Mouse (Mus musculus) spleen, adult 2 months (tissue): ENCODE data around the gene Arl8a. TPM values are rescaled to one million over a fixed set of nuclear protein-coding genes. Genes with fewer than 3 reads are reported as not detected.

Source experiments
- DNase-seq, 2 experiments: peaks; one replicate each; pipeline versions ENCODE4 v3.0.0 to v3.0.0-alpha.2; 2012 to 2021; ENCODE audit warnings: low spot score in 2 of 2, low read depth in 1 of 2
- H3K27ac ChIP-seq: fragments of 200-500 bp; 2 replicates; pipeline ENCODE4 v1.5.1; 2012; ENCODE audit warnings: low read length, inconsistent platforms; ENCODE audit not compliant: insufficient read depth
- H3K27me3 ChIP-seq: fragments of 200-500 bp; 2 replicates; pipeline ENCODE4 v1.6.1; 2012; ENCODE audit warnings: mild to moderate bottlenecking, moderate library complexity, low read length, inconsistent platforms; ENCODE audit not compliant: control insufficient read depth, insufficient read depth
- H3K36me3 ChIP-seq: fragments of 200-500 bp; 2 replicates; pipeline ENCODE4 v1.6.1; 2012; ENCODE audit warnings: mild to moderate bottlenecking, low read length, inconsistent platforms; ENCODE audit not compliant: control insufficient read depth, insufficient read depth
- H3K4me1 ChIP-seq: fragments of 200-500 bp; 2 replicates; pipeline ENCODE4 v1.6.1; 2011; ENCODE audit warnings: inconsistent platforms; ENCODE audit not compliant: control insufficient read depth, insufficient read depth, insufficient read length
- H3K4me3 ChIP-seq: fragments of 200-500 bp; 2 replicates; pipeline ENCODE4 v1.5.1; 2011; ENCODE audit warnings: mild to moderate bottlenecking, inconsistent platforms; ENCODE audit not compliant: insufficient read depth, insufficient read length; ENCODE audit errors: extremely low read depth
- CTCF ChIP-seq: fragments of 200-500 bp; IDR thresholded peaks from 2 replicates; pipeline ENCODE4 v1.5.1; 2011; ENCODE audit warnings: mild to moderate bottlenecking, inconsistent platforms; ENCODE audit not compliant: insufficient read depth, insufficient read length, insufficient replicate concordance; ENCODE audit errors: extremely low read depth
- POLR2A ChIP-seq: fragments of 200-500 bp; IDR thresholded peaks from 2 replicates; pipeline ENCODE4 v1.6.1; 2011; ENCODE audit warnings: low read depth, low read length, inconsistent platforms
- WGBS: fragments of 180-500 bp; shearing (Covaris S2); methylation state at CpG from one replicate; pipeline ENCODE4 v1.1.7; 2018; 5-methylcytosine and 5-hydroxymethylcytosine counted together
- polyA plus RNA-seq: library from polyadenylated mRNA; depleted of rRNA; stranded (reverse); fragments of >200 nt; gene quantifications from 2 replicates; pipeline ENCODE4 v1.2.3, GENCODE M21; 2012

Arl8a gene
- polyA plus RNA-seq, 1 experiment = 39.9 TPM

DNA sequence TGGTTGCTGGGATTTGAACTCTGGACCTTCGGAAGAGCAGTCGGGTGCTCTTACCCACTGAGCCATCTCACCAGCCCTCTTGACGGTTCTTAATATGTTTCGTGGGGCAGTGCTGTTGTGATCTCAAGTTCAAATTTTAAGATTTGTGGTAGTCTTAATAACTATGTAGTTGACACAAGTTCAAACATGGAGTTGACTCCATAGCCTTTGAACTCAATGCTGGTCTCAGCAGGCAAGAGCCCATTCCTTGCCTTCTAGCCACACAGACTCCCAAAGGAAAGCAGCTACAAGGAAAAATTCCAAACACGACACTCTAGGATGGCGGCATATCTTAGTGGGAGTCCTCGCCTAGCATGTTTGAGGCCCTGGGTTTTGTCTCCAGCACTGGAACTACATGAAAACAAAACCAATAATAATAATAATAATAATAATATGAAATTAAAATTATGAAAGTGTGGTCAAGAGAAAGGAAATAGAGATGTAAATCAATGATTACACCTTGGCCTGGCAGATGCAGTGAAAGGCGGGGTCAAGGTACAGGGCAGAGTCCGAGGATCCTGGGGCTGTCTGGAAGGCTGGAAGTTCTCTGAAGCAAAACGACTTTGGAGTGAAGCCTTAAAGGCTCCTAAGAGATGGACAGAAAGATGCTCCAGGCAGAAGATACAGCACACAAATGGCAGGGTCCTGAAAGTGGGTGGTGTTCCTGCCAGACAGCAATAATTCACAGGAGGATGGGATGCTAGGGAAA, 22.0 kb downstream of the Arl8a start:
- Histone ChIP-seq H3K4me1 (no peaks in the 10 kb centered on the region), H3K27ac (no peak overlapping the region), H3K36me3 (no peaks in the 10 kb centered on the region), H3K4me3 (no peak overlapping the region), H3K27me3 (no peaks in the 10 kb centered on the region)
- 88% methylated on average over 10 of the region's 10 CpGs for WGBS
- DNase-seq = no peak
- no peak for TF ChIP-seq CTCF
- TF ChIP-seq POLR2A = no peak

DNA sequence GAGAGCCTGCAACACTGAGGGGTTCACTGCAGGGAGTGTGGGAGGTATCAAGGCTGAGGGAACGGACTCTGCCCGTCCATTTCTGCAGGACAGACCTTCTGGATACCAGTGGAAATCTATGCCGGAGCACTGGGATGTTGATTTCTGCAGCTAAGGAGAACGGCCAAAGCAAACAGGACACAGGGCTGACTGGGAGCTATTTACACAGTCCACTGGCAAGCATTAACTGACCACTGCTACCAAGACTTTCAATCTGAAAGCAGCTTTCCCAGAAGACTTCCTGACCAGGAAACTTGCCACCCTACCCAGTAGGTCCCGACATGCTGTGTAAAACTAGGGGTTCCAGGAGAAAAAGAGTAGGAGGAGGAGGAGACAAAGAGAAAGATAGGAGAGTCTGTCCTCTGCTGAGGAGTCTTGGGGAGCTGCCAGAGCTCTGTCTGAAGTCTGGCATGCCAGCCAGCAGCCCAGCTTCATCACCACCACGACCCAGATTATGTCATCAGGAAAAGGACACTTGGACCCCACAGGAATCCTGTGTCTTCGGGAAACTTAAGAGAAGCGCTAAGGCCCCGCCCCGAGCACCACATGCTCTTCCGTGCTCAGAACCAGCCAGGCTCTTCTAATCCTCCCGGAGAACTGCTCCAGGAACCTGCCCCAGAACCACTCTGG, 23.1 kb downstream of the Arl8a start:
- Histone ChIP-seq H3K36me3 (no peaks in the 10 kb centered on the region), H3K4me1 (no peaks in the 10 kb centered on the region), H3K27me3 (no peaks in the 10 kb centered on the region), H3K4me3 (no peak overlapping the region), H3K27ac (no peak overlapping the region)
- TF ChIP-seq POLR2A (no peak), CTCF (no peak)
- DNase-seq = no peak
- WGBS = 64% methylated on average over 12 of the region's 12 CpGs

DNA sequence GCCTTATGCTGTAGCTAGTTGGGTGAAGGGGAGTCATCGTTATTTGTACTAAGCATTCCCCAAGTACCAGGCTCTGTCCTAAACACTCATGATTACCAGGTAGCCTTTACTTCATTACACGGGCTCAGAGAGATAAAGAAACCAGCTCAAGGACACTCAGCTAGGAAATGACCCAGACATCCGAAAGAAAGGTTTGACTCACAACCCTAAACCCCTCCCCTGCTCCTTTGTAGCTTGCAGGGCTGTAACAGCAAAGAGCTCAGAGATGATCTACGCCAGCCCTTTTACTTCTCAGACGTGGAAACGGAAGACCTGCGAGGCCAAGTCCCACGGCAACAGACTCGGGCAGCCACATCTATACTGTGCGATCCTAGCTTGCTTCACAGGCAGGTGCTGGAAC, 23.7 kb downstream of the Arl8a start:
- no peak for DNase-seq
- Histone ChIP-seq H3K4me1 (no peaks in the 10 kb centered on the region), H3K4me3 (no peak overlapping the region), H3K27ac (no peak overlapping the region), H3K27me3 (no peaks in the 10 kb centered on the region), H3K36me3 (no peaks in the 10 kb centered on the region)
- TF ChIP-seq CTCF (no peak), POLR2A (no peak)
- WGBS = 65% methylated on average over 10 of the region's 10 CpGs

DNA sequence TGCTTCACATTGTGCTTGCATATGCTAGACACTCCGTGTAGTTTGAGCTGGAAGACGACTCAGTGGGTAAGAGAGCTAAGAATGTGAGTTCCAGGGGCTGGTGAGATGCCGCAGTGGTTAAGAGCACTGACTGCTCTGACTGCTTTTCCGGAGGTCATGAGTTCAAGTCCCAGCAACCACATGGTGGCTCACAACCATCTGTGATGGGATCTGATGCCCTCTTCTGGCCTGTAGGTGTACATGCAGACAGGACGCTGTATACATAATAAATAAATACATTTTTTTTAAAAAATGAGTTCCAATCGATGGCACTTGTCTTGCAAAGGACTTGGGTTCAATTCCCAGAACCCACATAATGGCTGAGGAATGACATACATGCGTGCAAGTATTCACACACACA, 24.6 kb downstream of the Arl8a start:
- no peaks in the 10 kb centered on the region for H3K4me1 ChIP-seq
- no peak overlapping the region for H3K4me3 ChIP-seq
- no peak for DNase-seq
- H3K36me3 ChIP-seq = no peaks in the 10 kb centered on the region
- TF ChIP-seq POLR2A = no peak
- TF ChIP-seq CTCF = no peak
- WGBS = 81% methylated on average over 7 of the region's 7 CpGs
- no peak overlapping the region for H3K27ac ChIP-seq
- H3K27me3 ChIP-seq = no peaks in the 10 kb centered on the region

DNA sequence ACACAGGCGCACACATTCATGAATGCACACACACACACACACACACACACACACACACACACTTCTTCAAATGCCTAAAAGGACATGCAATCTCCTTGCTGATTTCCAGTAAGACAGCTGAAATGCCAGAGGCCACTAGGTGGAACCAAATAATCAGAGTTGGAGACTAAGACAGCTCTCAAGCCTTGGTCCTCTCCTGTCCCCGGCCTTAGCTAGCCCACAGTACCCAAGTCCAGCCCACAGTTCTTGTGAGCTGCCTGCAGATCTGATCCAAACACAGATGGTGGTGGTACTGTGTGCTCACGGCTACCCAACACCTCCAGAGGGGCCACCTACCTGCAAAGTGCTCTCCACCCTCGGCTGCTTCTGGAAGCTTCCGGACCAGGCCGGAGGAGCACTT, 25.4 kb downstream of the Arl8a start:
- no peak for DNase-seq
- Histone ChIP-seq H3K27me3 (no peaks in the 10 kb centered on the region), H3K27ac (no peak overlapping the region), H3K36me3 (no peaks in the 10 kb centered on the region), H3K4me1 (no peaks in the 10 kb centered on the region), H3K4me3 (no peak overlapping the region)
- 66% methylated on average over 6 of the region's 6 CpGs for WGBS
- TF ChIP-seq POLR2A (no peak), CTCF (no peak)

DNA sequence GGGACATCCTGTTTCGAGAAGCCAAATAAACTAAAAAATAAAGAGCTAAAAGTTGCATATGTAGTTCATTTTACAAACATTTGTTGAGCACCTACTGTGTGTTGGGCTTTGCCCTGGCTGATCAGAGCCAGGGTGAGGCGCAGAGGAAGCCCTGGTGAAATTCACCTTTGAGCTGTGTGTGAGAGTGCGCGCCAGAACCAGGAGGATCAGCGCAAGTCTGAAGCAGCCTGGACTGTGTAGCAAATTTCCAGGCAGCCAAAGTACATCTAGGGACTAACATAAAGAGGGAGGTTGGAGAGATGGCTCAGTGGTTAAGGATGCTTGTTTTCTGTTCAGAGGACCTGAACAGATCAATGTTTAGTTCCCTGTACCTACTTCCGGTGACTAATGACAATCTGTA, 26.7 kb downstream of the Arl8a start:
- no peak for DNase-seq
- no peaks in the 10 kb centered on the region for H3K4me1 ChIP-seq
- no peaks in the 10 kb centered on the region for H3K27me3 ChIP-seq
- no peak overlapping the region for H3K4me3 ChIP-seq
- H3K36me3 ChIP-seq = no peaks in the 10 kb centered on the region
- TF ChIP-seq POLR2A (no peak), CTCF (no peak)
- H3K27ac ChIP-seq = no peak overlapping the region
- WGBS = 92% methylated on average over 6 of the region's 6 CpGs

DNA sequence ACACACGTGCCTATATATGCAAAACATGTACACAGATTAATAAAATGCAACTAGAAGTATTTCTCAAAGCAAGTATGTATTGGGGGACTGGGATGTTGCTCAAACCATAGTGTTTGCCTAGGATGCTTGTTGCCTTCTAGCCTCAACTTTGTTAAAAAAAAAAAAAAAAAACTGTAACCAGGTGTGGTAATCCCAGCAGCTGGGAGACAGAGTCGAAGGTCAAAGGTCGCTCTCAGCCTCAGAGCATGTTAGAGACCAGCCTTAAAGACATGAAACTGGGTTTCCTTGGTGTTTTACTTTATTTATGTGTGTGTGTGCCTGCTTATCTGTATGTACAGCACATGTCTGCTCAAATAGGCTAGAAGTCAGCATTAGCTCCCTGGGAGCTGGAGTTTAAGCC, 28.6 kb downstream of the Arl8a start:
- Histone ChIP-seq H3K27me3 (no peaks in the 10 kb centered on the region), H3K4me1 (no peaks in the 10 kb centered on the region), H3K36me3 (no peaks in the 10 kb centered on the region), H3K4me3 (no peak overlapping the region), H3K27ac (no peak overlapping the region)
- TF ChIP-seq POLR2A (no peak), CTCF (no peak)
- WGBS = 81% methylated on average over 3 of the region's 3 CpGs
- DNase-seq = no peak
